Mouse (Mus musculus) midbrain, embryonic 11.5 days (tissue): ENCODE results near the gene Trappc10. TPM values are rescaled to one million over a fixed set of nuclear protein-coding genes. Genes with fewer than 3 reads are reported as not detected.

Experiments
- ATAC-seq: fragments of 200-750 bp; cut with Nextera tagmentation; 2 replicates; pipeline ENCODE4 v1.8.0; 2017; ENCODE audit warnings: moderate TSS enrichment, moderate library complexity; ENCODE audit not compliant: low FRiP score
- DNase-seq: peaks from one replicate; pipeline ENCODE4 v3.0.0; 2015; ENCODE audit warnings: low spot score; ENCODE audit errors: missing footprints
- H3K27ac ChIP-seq: fragments of 300-500 bp; sonication (generic); 2 replicates; pipeline ENCODE4 v1.5.1; 2014; ENCODE audit warnings: low read depth, low read length
- H3K27me3 ChIP-seq: fragments of 300-500 bp; sonication (generic); 2 replicates; pipeline ENCODE4 v1.6.1; 2014; ENCODE audit warnings: mild to moderate bottlenecking, low read length, moderate library complexity, mixed read lengths; ENCODE audit not compliant: control insufficient read depth, insufficient read depth
- H3K36me3 ChIP-seq: fragments of 300-500 bp; sonication (generic); 2 replicates; pipeline ENCODE4 v1.6.1; 2014; ENCODE audit warnings: mild to moderate bottlenecking, low read length, moderate library complexity, mixed read lengths; ENCODE audit not compliant: control insufficient read depth, insufficient read depth
- H3K4me1 ChIP-seq: fragments of 300-500 bp; sonication (generic); 2 replicates; pipeline ENCODE4 v1.6.1; 2014; ENCODE audit warnings: low read length; ENCODE audit not compliant: control insufficient read depth, insufficient read depth
- H3K4me2 ChIP-seq: fragments of 300-500 bp; sonication (generic); 2 replicates; pipeline ENCODE4 v1.6.1; 2014; ENCODE audit warnings: mild to moderate bottlenecking, moderate library complexity
- H3K4me3 ChIP-seq: fragments of 300-500 bp; sonication (generic); 2 replicates; pipeline ENCODE4 v1.5.1; 2014; ENCODE audit warnings: low read depth, low read length
- H3K9ac ChIP-seq: fragments of 300-500 bp; sonication (generic); 2 replicates; pipeline ENCODE4 v1.6.1; 2014; ENCODE audit warnings: low read length
- H3K9me3 ChIP-seq: fragments of 300-500 bp; sonication (generic); 2 replicates; pipeline ENCODE4 v1.6.1; 2016; ENCODE audit warnings: low read length; ENCODE audit not compliant: control insufficient read depth
- WGBS: fragments of 180-500 bp; shearing (Covaris S2); extraction: QIAGEN DNeasy Blood & Tissue Kit; methylation state at CpG from one replicate; pipeline ENCODE4 v1.1.7; 2014; 5-methylcytosine and 5-hydroxymethylcytosine counted together
- polyA plus RNA-seq: library from polyadenylated mRNA; unstranded; fragments of >200 nt; fragmentation: Nextera tagmentation; extraction: Ambion mirVana; gene quantifications from 2 replicates; pipeline ENCODE4 v1.2.1, GENCODE M21; 2014

The Trappc10 gene
- polyA plus RNA-seq, 1 experiment from 2014 or later: 16.7 TPM

DNA sequence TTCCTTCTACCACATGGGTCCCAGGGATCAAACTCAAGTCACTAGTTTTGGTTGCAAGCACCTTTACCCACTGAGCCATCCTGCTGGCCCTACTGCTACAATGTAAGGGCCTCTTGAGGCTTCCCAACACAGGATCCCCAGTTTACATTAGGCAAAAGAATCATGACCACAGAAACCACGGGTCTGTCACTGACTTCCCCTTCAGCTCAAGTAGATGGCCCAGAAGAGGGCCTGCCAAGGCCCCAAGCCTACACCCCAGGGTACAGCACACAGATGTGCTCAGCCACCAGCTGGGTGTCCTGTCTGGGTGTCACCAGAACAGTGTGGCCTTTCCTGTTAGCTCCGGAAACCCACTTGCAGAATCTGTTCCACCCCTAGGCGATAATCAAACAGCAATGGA, 20.3 kb upstream of the Trappc10 start:
- no peaks in the 10 kb centered on the region for H3K36me3 ChIP-seq
- no peak overlapping the region for H3K9ac ChIP-seq
- ATAC-seq (no peak), DNase-seq (no peak)
- no peak overlapping the region for H3K4me3 ChIP-seq
- no peak overlapping the region for H3K27ac ChIP-seq
- no peaks in the 10 kb centered on the region for H3K9me3 ChIP-seq
- WGBS: 78% methylated on average over 3 of the region's 3 CpGs
- H3K4me1 ChIP-seq: no peaks in the 10 kb centered on the region
- H3K4me2 ChIP-seq: no peak overlapping the region
- H3K27me3 ChIP-seq: no peaks in the 10 kb centered on the region

DNA sequence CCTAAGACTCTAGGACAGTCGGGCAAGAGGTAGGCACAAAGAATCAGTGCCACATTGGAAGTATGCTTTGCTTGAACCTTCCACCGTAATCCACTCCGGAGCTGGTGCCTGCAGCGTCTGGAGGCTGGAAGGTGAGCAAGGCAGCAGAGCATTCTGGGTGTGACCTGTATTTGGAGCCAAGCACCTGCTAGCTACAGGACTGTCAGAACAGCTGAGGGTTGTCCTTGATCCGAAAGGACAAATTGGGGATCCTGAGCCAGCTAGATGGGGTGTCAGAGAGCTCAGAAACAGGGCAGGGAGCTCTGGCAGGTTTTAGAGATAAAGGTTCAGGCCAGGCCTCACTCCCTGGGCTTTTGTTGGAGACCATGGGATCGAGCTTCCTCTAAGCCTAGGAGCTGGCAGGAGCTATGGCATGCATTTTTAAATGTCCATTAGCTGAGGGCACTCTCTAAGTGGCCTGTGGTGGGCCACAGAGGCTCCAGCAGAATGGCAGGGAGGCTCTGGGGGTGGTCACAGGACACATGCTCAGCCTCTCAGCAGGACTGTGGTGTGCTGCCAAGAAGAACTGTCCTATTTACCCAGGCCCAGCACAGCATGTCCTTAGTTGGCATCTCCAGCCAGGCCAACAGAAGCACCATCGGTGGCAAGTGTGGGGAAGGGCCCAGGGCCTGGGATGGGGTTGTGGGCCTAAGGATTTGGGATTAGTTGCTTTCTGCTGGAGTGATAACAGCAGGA, 16.6 kb upstream of the Trappc10 start:
- ATAC-seq: no peak
- no peak overlapping the region for H3K27ac ChIP-seq
- H3K27me3 ChIP-seq: no peaks in the 10 kb centered on the region
- no peak overlapping the region for H3K4me3 ChIP-seq
- no peaks in the 10 kb centered on the region for H3K36me3 ChIP-seq
- H3K9ac ChIP-seq: no peak overlapping the region
- WGBS: 69% methylated on average over 7 of the region's 7 CpGs
- no peak overlapping the region for H3K4me2 ChIP-seq
- no peaks in the 10 kb centered on the region for H3K9me3 ChIP-seq
- DNase-seq: peak; percentile 68
- no peaks in the 10 kb centered on the region for H3K4me1 ChIP-seq

- H3K4me1 ChIP-seq: no peaks in the 10 kb centered on the region
- no peak overlapping the region for H3K4me2 ChIP-seq
- H3K9ac ChIP-seq: no peak overlapping the region; the same call in 1 of the 2 replicates
- DNase-seq: peak; percentile 56
- H3K4me3 ChIP-seq: no peak overlapping the region
- H3K27me3 ChIP-seq: no peaks in the 10 kb centered on the region
- H3K27ac ChIP-seq: no peak overlapping the region
- ATAC-seq: no peak
- 37% methylated on average over 5 of the region's 5 CpGs for WGBS
- H3K9me3 ChIP-seq: no peaks in the 10 kb centered on the region
- H3K36me3 ChIP-seq: no peaks in the 10 kb centered on the region
These were observed 15.9 kb upstream of the Trappc10 start for GRCm38 (mm10) chr10:78260322-78260721.

GRCm38 (mm10) chr10:78259702-78260101, 15.3 kb upstream of the Trappc10 start:
- DNase-seq: peak; percentile 2
- Histone ChIP-seq H3K4me1 (no peaks in the 10 kb centered on the region), H3K4me3 (no peak overlapping the region), H3K36me3 (no peaks in the 10 kb centered on the region), H3K4me2 (no peak overlapping the region), H3K9me3 (no peaks in the 10 kb centered on the region), H3K27me3 (no peaks in the 10 kb centered on the region), H3K27ac (no peak overlapping the region), H3K9ac (no peak overlapping the region)
- no peak for ATAC-seq
- WGBS: 54% methylated on average over 6 of the region's 6 CpGs

- Histone ChIP-seq H3K9me3 (no peaks in the 10 kb centered on the region), H3K36me3 (no peaks in the 10 kb centered on the region), H3K27me3 (no peaks in the 10 kb centered on the region), H3K4me2 (no peak overlapping the region), H3K9ac (no peak overlapping the region), H3K4me1 (no peaks in the 10 kb centered on the region), H3K27ac (no peak overlapping the region), H3K4me3 (no peak overlapping the region)
- DNase-seq: peak; percentile 62
- WGBS: 78% methylated on average over 5 of the region's 5 CpGs
- no peak for ATAC-seq
These were observed 14.8 kb upstream of the Trappc10 start for GRCm38 (mm10) chr10:78259230-78259629.

DNA sequence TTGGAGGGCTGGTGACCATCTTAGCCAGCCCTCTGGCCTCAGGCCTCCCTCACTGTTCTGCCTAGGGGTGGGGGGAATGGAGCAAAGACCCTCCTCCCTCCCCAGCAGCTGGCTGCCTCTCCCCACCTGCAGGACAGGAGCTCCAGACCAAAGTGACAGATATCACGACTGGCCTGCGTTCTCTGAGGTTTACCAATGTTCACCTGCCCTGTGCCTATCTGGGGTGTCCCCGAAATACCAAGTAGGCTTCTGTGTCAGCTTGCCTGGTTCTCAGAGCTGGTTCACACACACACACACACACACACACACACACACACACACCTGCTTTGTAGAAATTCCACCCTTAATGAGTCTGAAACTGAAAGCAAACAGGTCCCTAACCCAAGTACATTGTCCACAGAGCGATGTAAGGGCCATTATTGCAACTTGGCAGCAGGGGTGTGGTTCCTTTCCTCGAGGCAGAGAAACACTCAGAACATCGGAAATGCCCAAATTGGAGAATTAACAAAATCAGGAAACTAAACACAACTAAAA, 13.8 kb upstream of the Trappc10 start:
- DNase-seq (peak; percentile 28), ATAC-seq (no peak)
- no peak overlapping the region for H3K4me3 ChIP-seq
- H3K4me1 ChIP-seq: no peaks in the 10 kb centered on the region
- H3K9ac ChIP-seq: no peak overlapping the region
- 86% methylated on average over 6 of the region's 6 CpGs for WGBS
- H3K27me3 ChIP-seq: no peaks in the 10 kb centered on the region
- no peak overlapping the region for H3K27ac ChIP-seq
- no peaks in the 10 kb centered on the region for H3K36me3 ChIP-seq
- H3K4me2 ChIP-seq: no peak overlapping the region
- no peaks in the 10 kb centered on the region for H3K9me3 ChIP-seq

DNA sequence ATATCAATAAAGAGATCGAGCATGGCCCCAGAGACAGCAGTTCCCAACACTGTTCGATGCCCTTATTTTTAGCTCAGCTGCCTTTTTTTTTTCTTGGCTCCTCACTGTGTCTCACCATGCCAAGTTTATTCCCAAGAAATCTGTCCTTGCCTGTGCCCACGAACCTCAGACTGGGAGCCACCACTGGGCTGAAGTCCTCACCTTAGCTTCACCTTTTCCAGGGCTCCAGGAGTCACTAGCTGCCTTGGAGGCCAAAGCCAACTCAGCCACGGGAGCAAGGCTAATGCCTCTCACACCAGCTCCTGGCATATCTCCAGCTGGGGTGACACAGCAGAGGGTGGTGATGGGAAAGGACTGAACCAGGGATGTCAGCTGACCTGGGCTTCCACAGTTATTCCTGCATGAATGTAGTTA, 11.2 kb upstream of the Trappc10 start:
- DNase-seq: peak; percentile 39
- ATAC-seq: no peak
- Histone ChIP-seq H3K27me3 (no peaks in the 10 kb centered on the region), H3K36me3 (no peaks in the 10 kb centered on the region), H3K4me1 (no peaks in the 10 kb centered on the region), H3K27ac (no peak overlapping the region), H3K4me2 (no peak overlapping the region), H3K9ac (no peak overlapping the region), H3K4me3 (no peak overlapping the region), H3K9me3 (no peaks in the 10 kb centered on the region)
- 82% methylated on average over 4 of the region's 4 CpGs for WGBS

- no peak for ATAC-seq
- H3K4me1 ChIP-seq: peaks cover 10% of the 10 kb centered on the region
- H3K27ac ChIP-seq: no peak overlapping the region
- no peak overlapping the region for H3K4me2 ChIP-seq
- no peak overlapping the region for H3K9ac ChIP-seq
- H3K4me3 ChIP-seq: no peak overlapping the region
- H3K36me3 ChIP-seq: no peaks in the 10 kb centered on the region
- no peak for DNase-seq
- H3K27me3 ChIP-seq: no peaks in the 10 kb centered on the region
- 78% methylated on average over 3 of the region's 3 CpGs for WGBS
- no peaks in the 10 kb centered on the region for H3K9me3 ChIP-seq
These were observed 2.8 kb upstream of the Trappc10 start for GRCm38 (mm10) chr10:78247206-78247605.

GRCm38 (mm10) chr10:78246725-78247124, 2.3 kb upstream of the Trappc10 start:
- Histone ChIP-seq H3K27me3 (no peaks in the 10 kb centered on the region), H3K9me3 (no peaks in the 10 kb centered on the region), H3K4me1 (peaks cover 10% of the 10 kb centered on the region), H3K36me3 (no peaks in the 10 kb centered on the region), H3K4me3 (no peak overlapping the region), H3K4me2 (no peak overlapping the region), H3K9ac (no peak overlapping the region), H3K27ac (no peak overlapping the region)
- DNase-seq (no peak), ATAC-seq (no peak)
- 88% methylated on average over 4 of the region's 4 CpGs for WGBS
